Mouse (Mus musculus): ENCODE measurements around the gene Mllt6. TPM values are rescaled to one million over a fixed set of nuclear protein-coding genes. Genes with fewer than 3 reads are reported as not detected.
A peak's percentile ranks its signal among the peaks of the same experiment; 100 is the strongest.

Mllt6 gene
- polyA plus RNA-seq, 1 experiment from 2014 or later, result 4.2 TPM

DNA sequence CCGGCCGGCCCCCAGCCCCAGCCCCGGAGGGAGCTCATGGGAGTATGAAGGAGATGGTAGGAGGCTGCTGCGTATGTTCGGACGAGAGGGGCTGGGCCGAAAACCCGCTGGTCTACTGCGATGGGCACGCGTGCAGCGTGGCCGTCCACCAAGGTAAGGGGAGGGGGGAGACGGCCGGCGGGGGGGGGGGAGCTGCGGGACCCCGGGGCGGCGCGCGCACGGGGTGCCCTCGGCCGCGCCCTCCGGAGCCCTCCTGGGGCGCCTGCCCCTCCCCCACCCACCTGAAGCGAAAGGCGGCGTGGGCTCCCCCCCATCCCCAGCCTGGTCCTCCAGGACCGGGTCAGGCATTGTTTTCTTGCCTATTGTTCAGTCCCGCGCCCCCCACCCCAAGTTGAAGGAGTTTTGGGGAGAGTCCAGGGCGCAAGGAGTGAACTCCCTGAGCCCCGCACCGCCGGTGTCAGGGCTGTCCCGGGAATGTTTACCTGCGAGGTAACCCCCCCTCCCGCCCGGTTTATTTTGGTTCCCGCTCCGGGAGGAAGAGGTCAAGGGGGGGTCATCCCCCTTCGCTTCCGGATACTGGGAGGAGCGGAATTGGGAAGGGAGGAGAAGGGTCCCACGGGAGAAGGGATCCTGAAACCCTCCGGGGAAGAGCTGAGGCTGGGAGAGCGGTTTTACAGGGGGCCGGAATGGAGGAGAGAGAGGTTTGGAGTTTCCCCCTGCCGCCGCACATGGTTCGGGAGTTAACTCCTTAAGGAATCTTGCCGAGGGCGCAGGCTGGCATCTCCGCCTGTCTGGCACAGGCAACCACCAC lies 519 bp downstream of the Mllt6 start:
- H3K4me3 ChIP-seq (replicated peaks; ENCODE audit: low read length), result peak overlapping the region; percentile 84
- no peaks in the 10 kb centered on the region for H3K9me3 ChIP-seq (ENCODE audit: control insufficient read depth, low read length)
- peaks cover 3% of the 10 kb centered on the region for H3K36me3 ChIP-seq (ENCODE audit: control insufficient read depth, insufficient read depth)
- peak overlapping the region; percentile 82 for H3K9ac ChIP-seq (replicated peaks; ENCODE audit: low read depth, low read length)
- 0 out of 2 replicates have a peak, but pooled peaks have one; percentile 23 for ATAC-seq
- under 1% methylated on average over 46 of the region's 57 CpGs for WGBS
- H3K4me2 ChIP-seq (ENCODE audit: low read length), result peak overlapping the region; percentile 85
- H3K27ac ChIP-seq (ENCODE audit: low read length), result peak overlapping the region; percentile 70
- peaks cover 19% of the 10 kb centered on the region for H3K27me3 ChIP-seq (replicated peaks; ENCODE audit: control insufficient read depth, insufficient read depth, low read length)
- peaks cover 46% of the 10 kb centered on the region for H3K4me1 ChIP-seq (replicated peaks; ENCODE audit: control insufficient read depth, insufficient read depth, low read length)

DNA sequence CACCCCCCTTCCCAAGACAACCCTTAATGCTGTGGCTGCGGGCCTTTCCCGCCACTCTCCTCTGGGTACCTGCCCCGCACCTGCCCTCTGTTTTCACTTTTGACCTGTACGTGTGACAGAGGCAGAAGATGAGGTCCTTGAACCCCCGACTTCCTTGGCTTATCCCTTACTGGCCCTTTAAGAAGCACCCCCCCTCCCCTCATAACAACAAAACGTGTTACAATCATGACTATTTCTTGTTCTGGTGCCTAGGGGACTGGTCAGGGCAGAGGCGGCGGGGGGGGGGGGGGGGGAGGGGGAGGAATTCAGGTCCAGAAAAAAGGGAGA lies 1.1 kb downstream of the Mllt6 start:
- no peaks in the 10 kb centered on the region for H3K9me3 ChIP-seq (ENCODE audit: control insufficient read depth, low read length)
- H3K4me3 ChIP-seq (replicated peaks; ENCODE audit: low read length), result peak overlapping the region; percentile 84
- peak overlapping the region; percentile 82 for H3K9ac ChIP-seq (replicated peaks; ENCODE audit: low read depth, low read length)
- H3K4me2 ChIP-seq (ENCODE audit: low read length), result peak overlapping the region; percentile 85
- no peak for ATAC-seq
- peaks cover 3% of the 10 kb centered on the region for H3K36me3 ChIP-seq (ENCODE audit: control insufficient read depth, insufficient read depth)
- H3K27ac ChIP-seq (ENCODE audit: low read length), result peak overlapping the region; percentile 70; the same call in 1 of the 2 replicates
- H3K4me1 ChIP-seq (replicated peaks; ENCODE audit: control insufficient read depth, insufficient read depth, low read length), result peaks cover 50% of the 10 kb centered on the region
- H3K27me3 ChIP-seq (replicated peaks; ENCODE audit: control insufficient read depth, insufficient read depth, low read length), result peaks cover 19% of the 10 kb centered on the region
- whole genome bisulfite sequencing, result 4% methylated on average over 6 of the region's 8 CpGs

GRCm38 (mm10) chr11:97664771-97665240 lies 1.6 kb downstream of the Mllt6 start:
- Histone ChIP-seq H3K9me3 (ENCODE audit: control insufficient read depth, low read length) (no peaks in the 10 kb centered on the region), H3K36me3 (ENCODE audit: control insufficient read depth, insufficient read depth) (peaks cover 3% of the 10 kb centered on the region), H3K4me2 (ENCODE audit: low read length) (peak overlapping the region; percentile 85), H3K27ac (ENCODE audit: low read length) (no peak overlapping the region), H3K9ac (replicated peaks; ENCODE audit: low read depth, low read length) (no peak overlapping the region), H3K27me3 (replicated peaks; ENCODE audit: control insufficient read depth, insufficient read depth, low read length) (peaks cover 19% of the 10 kb centered on the region), H3K4me3 (replicated peaks; ENCODE audit: low read length) (peak overlapping the region; percentile 84), H3K4me1 (replicated peaks; ENCODE audit: control insufficient read depth, insufficient read depth, low read length) (peaks cover 50% of the 10 kb centered on the region)
- WGBS, result 27% methylated on average over 6 of the region's 6 CpGs
- no peak for ATAC-seq

- 87% methylated on average over 13 of the region's 13 CpGs for WGBS
- no peaks in the 10 kb centered on the region for H3K9me3 ChIP-seq (ENCODE audit: control insufficient read depth, low read length)
- H3K36me3 ChIP-seq (ENCODE audit: control insufficient read depth, insufficient read depth), result peaks cover 3% of the 10 kb centered on the region
- H3K27ac ChIP-seq (ENCODE audit: low read length), result no peak overlapping the region
- H3K9ac ChIP-seq (replicated peaks; ENCODE audit: low read depth, low read length), result no peak overlapping the region
- H3K4me2 ChIP-seq (ENCODE audit: low read length), result no peak overlapping the region
- peaks cover 55% of the 10 kb centered on the region for H3K4me1 ChIP-seq (replicated peaks; ENCODE audit: control insufficient read depth, insufficient read depth, low read length)
- no peak overlapping the region for H3K4me3 ChIP-seq (replicated peaks; ENCODE audit: low read length)
- ATAC-seq, result no peak
- H3K27me3 ChIP-seq (replicated peaks; ENCODE audit: control insufficient read depth, insufficient read depth, low read length), result peaks cover 19% of the 10 kb centered on the region
Observed at GRCm38 (mm10) chr11:97665431-97665830, 2.2 kb downstream of the Mllt6 start.

- 89% methylated on average over 7 of the region's 7 CpGs for WGBS
- no peak overlapping the region for H3K9ac ChIP-seq (replicated peaks; ENCODE audit: low read depth, low read length)
- H3K36me3 ChIP-seq (ENCODE audit: control insufficient read depth, insufficient read depth), result peaks cover 5% of the 10 kb centered on the region
- H3K4me3 ChIP-seq (replicated peaks; ENCODE audit: low read length), result no peak overlapping the region
- no peak for ATAC-seq
- no peak overlapping the region for H3K4me2 ChIP-seq (ENCODE audit: low read length)
- peaks cover 12% of the 10 kb centered on the region for H3K27me3 ChIP-seq (replicated peaks; ENCODE audit: control insufficient read depth, insufficient read depth, low read length)
- H3K4me1 ChIP-seq (replicated peaks; ENCODE audit: control insufficient read depth, insufficient read depth, low read length), result peaks cover 47% of the 10 kb centered on the region
- no peaks in the 10 kb centered on the region for H3K9me3 ChIP-seq (ENCODE audit: control insufficient read depth, low read length)
- H3K27ac ChIP-seq (ENCODE audit: low read length), result no peak overlapping the region
Observed at GRCm38 (mm10) chr11:97666221-97666620, 3.0 kb downstream of the Mllt6 start.

DNA sequence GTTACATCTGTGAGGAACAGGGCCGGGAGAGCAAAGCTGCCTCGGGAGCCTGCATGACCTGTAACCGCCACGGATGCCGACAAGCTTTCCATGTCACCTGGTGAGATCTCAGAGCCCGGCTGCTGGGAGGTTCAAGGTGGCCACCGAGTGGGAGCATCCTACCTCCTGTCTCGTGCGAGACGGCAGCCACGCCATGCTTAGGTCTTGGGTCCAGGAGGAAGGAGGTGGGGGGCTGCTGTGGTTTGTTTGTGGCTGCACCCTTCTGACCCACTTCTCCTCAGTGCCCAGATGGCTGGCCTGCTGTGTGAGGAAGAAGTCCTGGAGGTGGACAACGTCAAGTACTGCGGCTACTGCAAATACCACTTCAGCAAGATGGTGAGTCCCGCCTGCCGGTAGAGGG lies 3.6 kb downstream of the Mllt6 start:
- H3K9me3 ChIP-seq (ENCODE audit: control insufficient read depth, low read length), result no peaks in the 10 kb centered on the region
- H3K4me1 ChIP-seq (replicated peaks; ENCODE audit: control insufficient read depth, insufficient read depth, low read length), result peaks cover 41% of the 10 kb centered on the region
- ATAC-seq, result no peak
- WGBS, result 97% methylated on average over 15 of the region's 15 CpGs
- H3K36me3 ChIP-seq (ENCODE audit: control insufficient read depth, insufficient read depth), result peaks cover 7% of the 10 kb centered on the region
- H3K9ac ChIP-seq (replicated peaks; ENCODE audit: low read depth, low read length), result no peak overlapping the region
- no peak overlapping the region for H3K27ac ChIP-seq (ENCODE audit: low read length)
- no peak overlapping the region for H3K4me3 ChIP-seq (replicated peaks; ENCODE audit: low read length)
- peaks cover 7% of the 10 kb centered on the region for H3K27me3 ChIP-seq (replicated peaks; ENCODE audit: control insufficient read depth, insufficient read depth, low read length)
- no peak overlapping the region for H3K4me2 ChIP-seq (ENCODE audit: low read length)

- ATAC-seq, result no peak
- 94% methylated on average over 7 of the region's 7 CpGs for WGBS
- H3K4me3 ChIP-seq (replicated peaks; ENCODE audit: low read length), result no peak overlapping the region
Observed at GRCm38 (mm10) chr11:97668160-97668559, 4.9 kb downstream of the Mllt6 start.

GRCm38 (mm10) chr11:97669268-97669667 lies 6.1 kb downstream of the Mllt6 start:
- H3K4me3 ChIP-seq (replicated peaks; ENCODE audit: low read length), result no peak overlapping the region
- no peaks in the 10 kb centered on the region for H3K27me3 ChIP-seq (replicated peaks; ENCODE audit: control insufficient read depth, insufficient read depth, low read length)
- H3K4me1 ChIP-seq (replicated peaks; ENCODE audit: control insufficient read depth, insufficient read depth, low read length), result peaks cover 29% of the 10 kb centered on the region
- H3K9ac ChIP-seq (replicated peaks; ENCODE audit: low read depth, low read length), result no peak overlapping the region
- no peak overlapping the region; the same call in 1 of the 2 replicates for H3K27ac ChIP-seq (ENCODE audit: low read length)
- no peaks in the 10 kb centered on the region for H3K9me3 ChIP-seq (ENCODE audit: control insufficient read depth, low read length)
- WGBS, result 46% methylated on average over 15 of the region's 15 CpGs
- no peak for ATAC-seq
- peaks cover 23% of the 10 kb centered on the region for H3K36me3 ChIP-seq (ENCODE audit: control insufficient read depth, insufficient read depth)
- H3K4me2 ChIP-seq (ENCODE audit: low read length), result no peak overlapping the region

More at GRCm38 (mm10) chr11:97668160-97668559, 4.9 kb downstream of the Mllt6 start:
- Histone ChIP-seq H3K36me3 (ENCODE audit: control insufficient read depth, insufficient read depth) (peaks cover 14% of the 10 kb centered on the region), H3K9me3 (ENCODE audit: control insufficient read depth, low read length) (no peaks in the 10 kb centered on the region), H3K4me2 (ENCODE audit: low read length) (no peak overlapping the region), H3K27ac (ENCODE audit: low read length) (no peak overlapping the region), H3K4me1 (replicated peaks; ENCODE audit: control insufficient read depth, insufficient read depth, low read length) (peaks cover 31% of the 10 kb centered on the region), H3K27me3 (replicated peaks; ENCODE audit: control insufficient read depth, insufficient read depth, low read length) (no peaks in the 10 kb centered on the region), H3K9ac (replicated peaks; ENCODE audit: low read depth, low read length) (no peak overlapping the region)

GRCm38 (mm10) chr11:97669829-97670228 lies 6.6 kb downstream of the Mllt6 start:
- Histone ChIP-seq H3K27me3 (replicated peaks; ENCODE audit: control insufficient read depth, insufficient read depth, low read length) (no peaks in the 10 kb centered on the region), H3K36me3 (ENCODE audit: control insufficient read depth, insufficient read depth) (peaks cover 29% of the 10 kb centered on the region), H3K4me1 (replicated peaks; ENCODE audit: control insufficient read depth, insufficient read depth, low read length) (peaks cover 23% of the 10 kb centered on the region), H3K9ac (replicated peaks; ENCODE audit: low read depth, low read length) (no peak overlapping the region), H3K27ac (ENCODE audit: low read length) (no peak overlapping the region; the same call in 1 of the 2 replicates), H3K4me2 (ENCODE audit: low read length) (no peak overlapping the region), H3K9me3 (ENCODE audit: control insufficient read depth, low read length) (no peaks in the 10 kb centered on the region), H3K4me3 (replicated peaks; ENCODE audit: low read length) (no peak overlapping the region)
- 23% methylated on average over 6 of the region's 6 CpGs for WGBS
- peak; percentile 18 for ATAC-seq

Measured in forebrain, embryonic 16.5 days (tissue).